Mouse (Mus musculus): ENCODE measurements around the gene Dock1. TPM values are rescaled to one million over a fixed set of nuclear protein-coding genes. Genes with fewer than 3 reads are reported as not detected.

Gene Dock1
- polyA plus RNA-seq, 1 experiment from 2014 or later: 7.2 TPM

DNA sequence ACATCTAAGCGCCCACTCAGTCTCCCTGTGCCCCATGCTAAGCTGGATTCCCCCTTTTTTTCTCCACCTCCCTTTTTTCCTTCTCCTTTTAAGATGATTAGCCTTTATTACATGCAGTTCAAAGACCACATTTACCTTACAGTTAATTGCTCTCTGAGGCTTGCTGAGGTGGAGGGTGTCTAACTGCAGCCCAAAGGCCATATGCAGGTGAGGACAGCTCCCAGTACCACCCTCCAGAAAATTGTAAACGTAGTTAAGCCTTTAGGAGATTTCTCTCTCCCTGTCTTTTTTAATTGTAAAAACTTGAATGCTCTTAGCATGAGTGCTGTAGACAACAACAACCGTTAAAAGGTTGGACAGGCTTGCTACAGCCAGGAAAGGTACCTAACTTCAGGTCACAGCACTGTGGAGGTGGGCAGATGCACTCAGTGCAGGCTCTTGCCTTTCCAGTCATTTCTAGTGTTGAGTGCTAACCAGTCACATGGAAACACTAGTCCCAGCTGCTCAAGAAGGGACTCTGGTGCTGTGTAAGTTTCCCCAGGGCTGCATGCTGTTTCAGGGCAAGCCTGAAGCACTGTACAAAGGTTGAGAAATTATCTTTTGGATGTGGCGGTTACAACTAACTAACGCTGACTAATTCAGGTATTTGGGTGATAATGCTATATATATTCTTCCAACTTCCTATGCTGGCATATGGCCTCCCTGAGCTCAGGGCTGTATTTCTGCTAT, 56.2 kb downstream of the Dock1 start:
- H3K27ac ChIP-seq: no peak overlapping the region
- no peaks in the 10 kb centered on the region for H3K9me3 ChIP-seq
- H3K27me3 ChIP-seq (replicated peaks): no peaks in the 10 kb centered on the region
- H3K4me3 ChIP-seq: no peak overlapping the region
- peaks cover 14% of the 10 kb centered on the region for H3K4me1 ChIP-seq
- H3K9ac ChIP-seq: no peak overlapping the region
- no peaks in the 10 kb centered on the region for H3K36me3 ChIP-seq (replicated peaks)
- ATAC-seq (replicated peaks): no peak
- WGBS: 84% methylated on average over 5 of the region's 5 CpGs
- no peak overlapping the region for H3K4me2 ChIP-seq

DNA sequence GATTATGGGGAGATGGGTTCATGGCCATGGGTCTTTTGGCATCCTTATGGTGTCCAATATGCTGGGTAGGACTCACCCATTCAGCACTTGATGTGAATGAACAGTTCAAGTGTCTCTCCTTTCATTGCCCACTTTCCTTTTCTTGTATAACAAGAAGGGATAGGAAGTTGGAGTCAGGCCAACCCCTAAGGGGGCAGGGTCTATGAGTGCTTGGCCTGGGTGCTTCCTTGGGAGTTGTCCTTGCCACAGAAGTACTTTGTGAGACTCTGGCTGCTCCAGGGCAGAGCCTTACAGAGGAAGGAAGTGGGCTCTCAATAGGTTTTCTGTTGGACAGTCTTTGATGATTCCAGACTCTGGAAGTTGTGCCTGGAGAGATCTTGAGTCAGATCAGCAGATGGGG, 58.9 kb downstream of the Dock1 start:
- no peaks in the 10 kb centered on the region for H3K9me3 ChIP-seq
- H3K27me3 ChIP-seq (replicated peaks): no peaks in the 10 kb centered on the region
- H3K4me1 ChIP-seq: peaks cover 14% of the 10 kb centered on the region
- ATAC-seq (replicated peaks): no peak
- no peaks in the 10 kb centered on the region for H3K36me3 ChIP-seq (replicated peaks)
- H3K9ac ChIP-seq: no peak overlapping the region
- H3K4me2 ChIP-seq: no peak overlapping the region
- H3K27ac ChIP-seq: no peak overlapping the region
- no peak overlapping the region for H3K4me3 ChIP-seq

DNA sequence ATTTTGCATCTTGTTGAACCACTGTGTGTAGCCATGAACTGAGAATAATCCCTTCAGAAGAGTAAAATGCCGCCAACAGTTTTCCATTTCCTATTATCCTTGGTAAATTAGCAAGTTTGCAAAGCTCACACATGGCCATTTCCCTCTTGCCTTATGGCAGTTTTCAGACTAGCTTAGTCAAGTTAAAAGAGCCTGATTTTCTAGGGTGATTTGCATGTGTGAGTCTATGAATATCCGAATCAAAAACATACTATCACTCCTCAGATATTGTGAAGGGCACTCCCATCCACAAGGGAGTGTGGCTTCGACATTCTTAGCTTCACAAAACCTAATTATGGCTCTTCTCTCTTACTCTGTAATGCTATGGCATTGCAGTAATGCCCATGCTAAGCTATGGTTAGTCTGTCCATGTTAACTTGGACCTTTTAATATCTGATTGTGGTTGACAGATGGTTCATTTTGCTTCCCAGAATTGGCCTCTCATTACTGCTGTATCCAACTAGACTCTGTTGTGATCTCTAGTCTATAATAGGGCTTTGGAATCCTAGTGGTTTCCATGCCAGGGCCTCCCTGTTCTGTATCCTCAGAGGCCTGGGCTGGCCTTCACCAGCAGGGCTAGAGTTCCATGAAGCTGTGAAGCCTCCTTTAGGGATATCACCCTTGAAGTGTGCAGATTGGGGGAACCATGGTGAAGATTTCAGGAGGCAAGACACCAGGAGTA, 60.1 kb downstream of the Dock1 start:
- Histone ChIP-seq H3K4me2 (no peak overlapping the region), H3K27ac (no peak overlapping the region), H3K9me3 (no peaks in the 10 kb centered on the region), H3K27me3 (replicated peaks) (no peaks in the 10 kb centered on the region), H3K9ac (no peak overlapping the region), H3K36me3 (replicated peaks) (no peaks in the 10 kb centered on the region), H3K4me3 (no peak overlapping the region), H3K4me1 (peaks cover 6% of the 10 kb centered on the region)
- ATAC-seq (replicated peaks): no peak
- 76% methylated on average over 3 of the region's 3 CpGs for WGBS

DNA sequence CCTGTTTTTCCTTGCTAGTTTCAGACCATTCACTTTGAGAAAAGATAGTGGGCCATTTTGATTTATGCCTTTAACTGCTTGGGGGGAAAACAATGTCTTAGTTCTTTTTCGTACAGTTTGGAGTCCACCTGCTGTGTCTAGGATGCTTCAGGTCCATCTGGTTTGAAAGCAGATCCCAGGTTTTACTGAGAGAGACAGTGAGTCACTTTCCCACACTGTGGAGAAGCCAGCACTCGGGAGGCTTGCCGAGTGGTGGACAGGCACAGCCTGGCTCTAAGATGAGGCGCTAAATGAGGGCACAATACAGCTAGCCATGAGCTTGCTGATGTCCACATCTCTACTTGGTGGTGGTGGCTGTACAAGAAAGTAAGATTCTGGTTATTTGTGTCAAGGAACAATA, 76.6 kb downstream of the Dock1 start:
- Histone ChIP-seq H3K4me3 (no peak overlapping the region), H3K9ac (no peak overlapping the region), H3K27me3 (replicated peaks) (no peaks in the 10 kb centered on the region), H3K27ac (no peak overlapping the region), H3K4me2 (no peak overlapping the region), H3K36me3 (replicated peaks) (no peaks in the 10 kb centered on the region), H3K4me1 (no peaks in the 10 kb centered on the region), H3K9me3 (no peaks in the 10 kb centered on the region)
- no peak for ATAC-seq (replicated peaks)
- 95% methylated on average over 4 of the region's 4 CpGs for WGBS

DNA sequence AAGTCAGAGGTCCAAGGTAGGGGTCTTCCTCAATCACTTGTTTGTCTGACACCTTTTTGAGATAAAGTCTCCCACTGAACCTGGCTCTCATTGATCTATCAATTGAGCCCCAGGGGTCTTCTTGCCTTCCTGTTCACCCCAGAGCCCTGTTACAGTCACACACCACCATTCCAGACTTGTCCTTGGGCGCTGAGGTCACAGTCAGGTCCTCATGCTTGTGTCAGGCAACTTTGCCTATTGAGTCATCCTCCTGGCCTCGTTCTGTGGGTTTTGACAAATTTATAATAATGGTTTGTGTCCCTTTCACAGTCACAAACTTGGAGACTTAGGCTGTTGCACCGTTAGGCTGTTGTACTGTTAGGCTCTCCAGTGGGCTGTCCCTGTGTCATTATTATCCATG, 77.9 kb downstream of the Dock1 start:
- 91% methylated on average over 3 of the region's 3 CpGs for WGBS
- no peaks in the 10 kb centered on the region for H3K27me3 ChIP-seq (replicated peaks)
- H3K4me1 ChIP-seq: 0 out of 2 replicates have a peak, but pooled peaks cover 3% of the 10 kb centered on the region
- ATAC-seq (replicated peaks): no peak
- no peaks in the 10 kb centered on the region for H3K36me3 ChIP-seq (replicated peaks)
- no peak overlapping the region for H3K9ac ChIP-seq
- no peak overlapping the region for H3K4me3 ChIP-seq
- H3K9me3 ChIP-seq: no peaks in the 10 kb centered on the region
- H3K4me2 ChIP-seq: no peak overlapping the region
- H3K27ac ChIP-seq: no peak overlapping the region

DNA sequence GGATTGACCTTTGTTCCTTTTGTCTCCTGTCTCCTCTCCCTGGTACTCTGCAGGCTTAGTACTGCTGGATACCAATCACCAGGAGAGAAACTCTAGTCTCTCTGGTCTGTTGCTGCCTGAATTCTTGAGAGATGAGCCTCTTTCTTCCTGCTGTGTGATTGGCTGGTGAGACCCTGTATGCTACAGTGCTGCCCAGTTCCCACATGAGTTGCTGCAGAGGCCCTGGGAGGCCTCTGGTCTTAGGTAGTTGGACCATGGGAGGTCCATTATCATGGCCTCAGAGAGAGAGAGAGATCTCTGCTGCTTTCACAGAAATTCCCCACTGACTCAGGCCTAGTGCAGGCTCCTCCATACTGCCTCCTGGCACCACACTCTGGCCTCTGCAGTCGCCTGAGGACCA, 79.2 kb downstream of the Dock1 start:
- no peaks in the 10 kb centered on the region for H3K27me3 ChIP-seq (replicated peaks)
- ATAC-seq (replicated peaks): no peak
- 85% methylated on average over 1 of the region's 1 CpGs for WGBS
- 0 out of 2 replicates have a peak, but pooled peaks cover 3% of the 10 kb centered on the region for H3K4me1 ChIP-seq
- no peak overlapping the region for H3K4me3 ChIP-seq
- no peaks in the 10 kb centered on the region for H3K9me3 ChIP-seq
- no peaks in the 10 kb centered on the region for H3K36me3 ChIP-seq (replicated peaks)
- no peak overlapping the region for H3K9ac ChIP-seq
- no peak overlapping the region for H3K27ac ChIP-seq
- no peak overlapping the region for H3K4me2 ChIP-seq

DNA sequence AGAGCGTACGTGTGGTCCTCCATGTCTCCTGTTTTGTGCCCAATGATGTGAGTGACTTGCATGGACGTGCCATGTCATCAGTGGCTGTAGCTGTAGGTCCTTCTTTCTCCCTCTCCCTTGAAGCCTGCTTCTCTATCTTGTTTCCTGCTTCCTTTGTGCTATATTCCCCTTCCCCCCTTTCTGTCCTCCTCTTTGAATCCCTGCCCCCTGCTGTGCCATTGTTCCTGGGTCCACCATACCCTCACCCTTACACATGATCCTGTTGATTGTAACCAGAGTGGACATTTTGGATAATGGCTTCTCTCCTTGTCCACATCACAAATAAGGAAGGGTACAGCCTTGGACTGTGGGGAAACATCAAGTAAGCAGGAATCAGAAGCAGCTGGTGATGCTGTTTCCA, 81.0 kb downstream of the Dock1 start:
- WGBS: 74% methylated on average over 3 of the region's 3 CpGs
- ATAC-seq (replicated peaks): no peak
- H3K36me3 ChIP-seq (replicated peaks): no peaks in the 10 kb centered on the region
- no peaks in the 10 kb centered on the region for H3K27me3 ChIP-seq (replicated peaks)
- no peak overlapping the region for H3K4me2 ChIP-seq
- no peak overlapping the region for H3K9ac ChIP-seq
- H3K4me1 ChIP-seq: 0 out of 2 replicates have a peak, but pooled peaks cover 3% of the 10 kb centered on the region
- H3K27ac ChIP-seq: no peak overlapping the region
- H3K9me3 ChIP-seq: no peaks in the 10 kb centered on the region
- no peak overlapping the region for H3K4me3 ChIP-seq

DNA sequence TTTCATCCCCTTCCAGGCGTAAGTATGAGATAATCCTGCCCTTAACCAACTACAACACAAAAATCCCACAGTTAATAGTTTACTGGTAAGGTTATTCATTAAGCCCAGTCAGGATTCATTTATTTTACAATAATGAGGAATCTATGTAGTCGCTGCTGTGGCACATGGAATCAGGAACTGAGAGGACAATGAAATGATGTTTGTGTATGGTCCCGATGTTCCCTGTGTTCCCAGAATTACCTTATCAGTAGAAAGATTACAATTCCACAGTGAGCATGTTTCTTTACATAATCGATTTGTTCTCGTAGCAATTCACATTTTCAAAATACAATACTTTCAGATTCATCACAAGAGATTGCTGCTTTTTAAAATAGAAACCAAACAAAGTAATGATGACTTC, 83.0 kb downstream of the Dock1 start:
- ATAC-seq (replicated peaks): no peak
- WGBS: 50% methylated on average over 5 of the region's 5 CpGs
- H3K9ac ChIP-seq: no peak overlapping the region
- H3K27ac ChIP-seq: no peak overlapping the region
- H3K4me3 ChIP-seq: no peak overlapping the region
- 0 out of 2 replicates have a peak, but pooled peaks cover 3% of the 10 kb centered on the region for H3K4me1 ChIP-seq
- H3K36me3 ChIP-seq (replicated peaks): no peaks in the 10 kb centered on the region
- H3K9me3 ChIP-seq: no peaks in the 10 kb centered on the region
- H3K27me3 ChIP-seq (replicated peaks): no peaks in the 10 kb centered on the region
- no peak overlapping the region for H3K4me2 ChIP-seq

DNA sequence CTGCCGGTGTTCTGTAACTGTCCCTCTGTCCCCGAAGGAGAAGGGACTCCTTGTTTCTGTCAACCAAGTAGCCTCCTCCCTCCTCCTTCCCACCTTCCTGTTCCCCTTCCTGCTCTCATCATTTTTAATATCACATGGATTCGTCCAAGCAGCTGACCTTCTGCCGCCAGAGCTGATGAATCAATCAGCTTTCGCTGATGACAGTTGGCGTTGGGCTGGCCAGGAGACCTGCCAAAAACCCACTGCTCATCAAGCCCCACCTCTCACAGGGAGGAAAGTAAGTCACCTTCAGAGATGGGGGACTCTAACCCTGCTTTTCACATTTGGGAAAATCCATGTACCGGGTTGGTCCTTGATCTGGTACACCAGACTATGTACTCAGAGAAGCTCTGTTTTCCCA, 87.2 kb downstream of the Dock1 start:
- H3K36me3 ChIP-seq (replicated peaks): no peaks in the 10 kb centered on the region
- H3K4me1 ChIP-seq: 0 out of 2 replicates have a peak, but pooled peaks cover 3% of the 10 kb centered on the region
- no peak overlapping the region for H3K4me2 ChIP-seq
- WGBS: 97% methylated on average over 7 of the region's 7 CpGs
- no peaks in the 10 kb centered on the region for H3K27me3 ChIP-seq (replicated peaks)
- H3K27ac ChIP-seq: no peak overlapping the region
- H3K9me3 ChIP-seq: no peaks in the 10 kb centered on the region
- ATAC-seq (replicated peaks): no peak
- H3K9ac ChIP-seq: no peak overlapping the region
- H3K4me3 ChIP-seq: no peak overlapping the region

DNA sequence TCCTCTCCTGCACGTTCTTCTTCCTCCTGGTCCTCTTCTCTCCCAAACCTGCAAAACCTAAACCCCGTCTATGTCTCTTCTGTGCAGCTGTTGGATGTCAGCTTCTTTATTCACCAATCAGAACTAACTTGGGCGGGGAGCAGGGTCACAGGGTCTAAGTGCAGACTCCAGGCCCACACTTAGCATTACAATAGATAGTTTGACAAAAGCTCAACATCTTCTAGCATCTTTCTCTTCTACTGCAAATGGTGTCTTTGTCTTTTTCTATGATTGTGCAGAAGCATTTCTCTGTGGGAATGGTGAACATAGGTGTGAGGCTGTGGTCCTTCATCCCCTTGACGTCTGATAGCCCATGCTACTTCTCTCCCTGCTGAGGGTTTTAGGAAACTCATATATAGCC, 91.3 kb downstream of the Dock1 start:
- Histone ChIP-seq H3K4me2 (no peak overlapping the region), H3K9me3 (no peaks in the 10 kb centered on the region), H3K4me3 (no peak overlapping the region), H3K27ac (no peak overlapping the region), H3K36me3 (replicated peaks) (no peaks in the 10 kb centered on the region), H3K4me1 (no peaks in the 10 kb centered on the region), H3K9ac (no peak overlapping the region), H3K27me3 (replicated peaks) (no peaks in the 10 kb centered on the region)
- no peak for ATAC-seq (replicated peaks)
- 54% methylated on average over 4 of the region's 4 CpGs for WGBS

DNA sequence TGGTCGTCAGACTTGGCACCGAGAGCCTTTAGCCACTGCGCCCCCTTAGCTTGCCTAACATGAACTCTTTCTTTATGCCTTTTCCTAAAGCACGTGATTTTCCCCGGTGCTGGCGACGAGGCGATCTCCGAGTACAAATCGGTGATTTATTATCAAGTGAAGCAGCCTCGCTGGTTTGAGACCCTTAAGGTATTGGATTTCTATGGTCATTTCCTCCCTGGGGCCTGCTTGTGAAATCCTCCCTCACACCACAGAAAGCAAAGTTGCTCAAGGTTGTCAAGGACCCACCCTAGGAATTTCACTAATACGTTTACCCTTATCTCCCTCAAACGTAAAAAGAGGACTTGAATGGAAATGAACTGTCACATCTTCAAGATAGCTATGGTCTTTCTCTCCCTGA, 94.7 kb downstream of the Dock1 start:
- Histone ChIP-seq H3K36me3 (replicated peaks) (0 out of 2 replicates have a peak, but pooled peaks cover 2% of the 10 kb centered on the region), H3K4me2 (no peak overlapping the region), H3K27ac (no peak overlapping the region), H3K27me3 (replicated peaks) (no peaks in the 10 kb centered on the region), H3K9ac (no peak overlapping the region), H3K4me3 (no peak overlapping the region), H3K9me3 (no peaks in the 10 kb centered on the region), H3K4me1 (no peaks in the 10 kb centered on the region)
- WGBS: 92% methylated on average over 13 of the region's 13 CpGs
- ATAC-seq (replicated peaks): no peak

DNA sequence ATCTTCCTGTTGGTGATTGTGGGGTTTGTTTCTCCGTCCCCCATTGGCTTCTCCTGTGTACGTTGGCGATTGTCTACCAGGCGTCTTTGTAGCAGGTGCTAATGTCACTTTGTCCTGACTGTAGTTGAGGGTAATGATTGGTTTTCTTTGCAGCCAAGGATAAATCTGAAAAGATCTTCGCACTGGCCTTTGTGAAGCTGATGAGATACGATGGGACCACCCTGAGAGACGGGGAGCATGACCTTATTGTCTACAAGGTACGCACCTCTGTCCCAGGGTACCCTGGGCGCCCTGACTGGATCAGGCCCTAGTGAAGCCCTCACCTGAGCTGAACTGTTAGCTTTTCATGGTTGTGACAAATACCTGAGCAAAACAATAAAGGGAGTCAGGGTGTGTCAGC, 100.9 kb downstream of the Dock1 start:
- Histone ChIP-seq H3K36me3 (replicated peaks) (0 out of 2 replicates have a peak, but pooled peaks cover 2% of the 10 kb centered on the region), H3K4me3 (no peak overlapping the region), H3K9ac (no peak overlapping the region), H3K4me1 (peaks cover 33% of the 10 kb centered on the region), H3K4me2 (no peak overlapping the region), H3K27ac (no peak overlapping the region), H3K27me3 (replicated peaks) (no peaks in the 10 kb centered on the region), H3K9me3 (no peaks in the 10 kb centered on the region)
- ATAC-seq (replicated peaks): no peak
- WGBS: 97% methylated on average over 9 of the region's 9 CpGs

DNA sequence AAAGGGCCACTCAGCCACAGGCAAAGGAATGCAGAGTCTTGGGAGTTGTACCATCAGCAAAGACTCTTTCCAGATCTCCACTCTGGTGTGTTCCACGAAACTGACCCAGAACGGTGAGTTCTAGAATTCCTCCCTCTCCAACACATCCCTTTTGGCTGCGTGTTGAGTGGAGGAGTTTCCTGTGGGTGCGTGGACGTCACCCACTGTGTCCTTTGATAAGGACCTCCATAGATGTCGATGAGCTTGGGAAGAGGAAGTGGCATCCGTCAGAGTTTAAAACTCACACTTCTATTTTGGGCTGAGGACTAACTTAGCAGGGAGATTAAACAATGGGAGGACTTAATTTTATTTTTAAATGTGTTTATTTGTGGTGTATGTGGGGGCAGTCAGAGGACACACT, 101.9 kb downstream of the Dock1 start:
- Histone ChIP-seq H3K4me1 (peaks cover 34% of the 10 kb centered on the region), H3K4me3 (no peak overlapping the region), H3K9ac (no peak overlapping the region), H3K4me2 (no peak overlapping the region), H3K36me3 (replicated peaks) (0 out of 2 replicates have a peak, but pooled peaks cover 2% of the 10 kb centered on the region), H3K27me3 (replicated peaks) (no peaks in the 10 kb centered on the region), H3K27ac (no peak overlapping the region), H3K9me3 (no peaks in the 10 kb centered on the region)
- 90% methylated on average over 7 of the region's 7 CpGs for WGBS
- no peak for ATAC-seq (replicated peaks)

Measured in midbrain, embryonic 15.5 days (tissue).